Mouse (Mus musculus): ENCODE measurements around the gene C9orf72.
"Not testable (repeated sequence)": the region's sequence is repeated elsewhere in the genome, so short reads cannot be mapped to it uniquely, and the experiment has no call there.

The C9orf72 gene

GRCm38 (mm10) chr4:35225734-35226495 lies at the start of gene C9orf72:
TSS of gene C9orf72 (minus strand) at chr4:35226175.
- DNase-seq (ENCODE audit: extremely low read depth, low read depth): peak; percentile 82

GRCm38 (mm10) chr4:35259006-35259405 lies 33.0 kb upstream of the C9orf72 start:
- peak; percentile 56 for DNase-seq (ENCODE audit: extremely low read depth, low read depth)

GRCm38 (mm10) chr4:35244023-35244422 lies 18.0 kb upstream of the C9orf72 start:
- no peak for DNase-seq (ENCODE audit: extremely low read depth, low read depth)

- no peak for DNase-seq (ENCODE audit: extremely low read depth, low read depth)
Measured at GRCm38 (mm10) chr4:35241735-35242134, 15.8 kb upstream of the C9orf72 start.

GRCm38 (mm10) chr4:35238696-35239095 lies 12.7 kb upstream of the C9orf72 start:
- DNase-seq (ENCODE audit: extremely low read depth, low read depth): no peak

GRCm38 (mm10) chr4:35238240-35238639 lies 12.3 kb upstream of the C9orf72 start:
- not testable (repeated sequence) for DNase-seq (ENCODE audit: extremely low read depth, low read depth)

GRCm38 (mm10) chr4:35236313-35236712 lies 10.3 kb upstream of the C9orf72 start:
- no peak for DNase-seq (ENCODE audit: extremely low read depth, low read depth)

GRCm38 (mm10) chr4:35228260-35228659 lies 2.3 kb upstream of the C9orf72 start:
- DNase-seq (ENCODE audit: extremely low read depth, low read depth): no peak

GRCm38 (mm10) chr4:35226496-35226992 lies 569 bp upstream of the C9orf72 start:
- no peak for DNase-seq (ENCODE audit: extremely low read depth, low read depth)

GRCm38 (mm10) chr4:35225141-35225733 lies 738 bp downstream of the C9orf72 start:
- DNase-seq (ENCODE audit: extremely low read depth, low read depth): peak; percentile 24

GRCm38 (mm10) chr4:35224101-35224500 lies 1.9 kb downstream of the C9orf72 start:
- no peak for DNase-seq (ENCODE audit: extremely low read depth, low read depth)

GRCm38 (mm10) chr4:35223376-35223988 lies 2.5 kb downstream of the C9orf72 start:
- peak; percentile 50 for DNase-seq (ENCODE audit: extremely low read depth, low read depth)

- DNase-seq (ENCODE audit: extremely low read depth, low read depth): peak; percentile 47
Measured at GRCm38 (mm10) chr4:35221903-35222302, 4.1 kb downstream of the C9orf72 start.

- peak; percentile 28 for DNase-seq (ENCODE audit: extremely low read depth, low read depth)
Measured at GRCm38 (mm10) chr4:35221131-35221530, 4.8 kb downstream of the C9orf72 start.

GRCm38 (mm10) chr4:35220108-35220731 lies 5.8 kb downstream of the C9orf72 start:
- DNase-seq (ENCODE audit: extremely low read depth, low read depth): peak; percentile 19

- no peak for DNase-seq (ENCODE audit: extremely low read depth, low read depth)
Measured at GRCm38 (mm10) chr4:35204659-35205058, 21.3 kb downstream of the C9orf72 start.

- no peak for DNase-seq (ENCODE audit: extremely low read depth, low read depth)
Measured at GRCm38 (mm10) chr4:35203724-35204123, 22.3 kb downstream of the C9orf72 start.

- peak; percentile 30 for DNase-seq (ENCODE audit: extremely low read depth, low read depth)
Measured at GRCm38 (mm10) chr4:35201700-35202099, 24.3 kb downstream of the C9orf72 start.

GRCm38 (mm10) chr4:35192725-35193124 lies 33.2 kb downstream of the C9orf72 start:
- peak; percentile 9 for DNase-seq (ENCODE audit: extremely low read depth, low read depth)

- DNase-seq (ENCODE audit: extremely low read depth, low read depth): no peak
Measured at GRCm38 (mm10) chr4:35189794-35190193, 36.2 kb downstream of the C9orf72 start.

GRCm38 (mm10) chr4:35187617-35188326 lies 38.2 kb downstream of the C9orf72 start:
- peak; percentile 17 for DNase-seq (ENCODE audit: extremely low read depth, low read depth)

Measured in MEL-GATA-1-ER (cell line).